9 mouse cellular contexts compared by ENCODE assay signal in genomic region chr4:95636937-95637749, GRCm38 (mm10).
DNase-seq lines count a peak whose midpoint lies in the region; ATAC-seq lines count a peak whose summit lies in the region.
"Had no signal": no experiment of that assay in that cellular context is flagged by ENCODE, and none has a peak within 500 bp of the region (broad histone marks: within the 10 kb centered on the region; RNA-seq: fewer than 3 reads in every experiment).

No protein-coding gene starts in this region.

- H3K36me3 ChIP-seq in hindbrain, embryonic 11.5 days (ENCODE audit: control insufficient read depth, insufficient read depth, low read length): no peaks in the 10 kb centered on the region
- H3K36me3 ChIP-seq in midbrain, embryonic 15.5 days (replicated peaks): no peaks in the 10 kb centered on the region
- H3K36me3 ChIP-seq: liver, embryonic 13.5 days had no signal

- peak; percentile 65 for DNase-seq in 3134 (ENCODE audit: extremely low read depth, insufficient read length, low spot score)
- peak; percentile 63 to 79 for DNase-seq in adrenal gland, postnatal 36 days
- DNase-seq in frontal cortex, postnatal 10 days (ENCODE audit: low spot score in 2 of 2): peak; percentile 16 to 22
- DNase-seq in hindbrain, embryonic 11.5 days (ENCODE audit: low spot score): no peak
- peak; percentile 42 to 63 for DNase-seq in layer of hippocampus, postnatal 10 days (ENCODE audit: low spot score in 2 of 2)
- DNase-seq in testis, postnatal 14 days (ENCODE audit: low spot score): peak; percentile 68
- DNase-seq: liver, embryonic 13.5 days had no signal

- no peaks in the 10 kb centered on the region for H3K9me3 ChIP-seq in hindbrain, embryonic 11.5 days (ENCODE audit: control insufficient read depth, low read length)
- no peaks in the 10 kb centered on the region for H3K9me3 ChIP-seq in midbrain, embryonic 15.5 days
- H3K9me3 ChIP-seq: liver, embryonic 13.5 days had no signal

- WGBS in hindbrain, embryonic 11.5 days: 44% methylated on average over 7 of the region's 7 CpGs
- 22% methylated on average over 7 of the region's 7 CpGs for WGBS in midbrain, embryonic 15.5 days

- H3K4me1 ChIP-seq in hindbrain, embryonic 11.5 days (replicated peaks; ENCODE audit: control insufficient read depth, insufficient read depth, low read length): no peaks in the 10 kb centered on the region
- peaks cover 9% of the 10 kb centered on the region; the same call in 1 of the 2 replicates for H3K4me1 ChIP-seq in midbrain, embryonic 15.5 days
- H3K4me1 ChIP-seq: liver, embryonic 13.5 days had no signal

- H3K9ac ChIP-seq in hindbrain, embryonic 11.5 days (ENCODE audit: low read depth, low read length): no peak overlapping the region
- no peak overlapping the region for H3K9ac ChIP-seq in midbrain, embryonic 15.5 days
- H3K9ac ChIP-seq: liver, embryonic 13.5 days had no signal

- ATAC-seq in hindbrain, embryonic 11.5 days (ENCODE audit: low FRiP score): peak; percentile 58; the same call in 1 of the 2 replicates
- peak; percentile 59; the same call in 1 of the 2 replicates for ATAC-seq in midbrain, embryonic 15.5 days (replicated peaks)
- ATAC-seq in activated CD4-positive, CD25-positive, alpha-beta regulatory T cell, adult 4 months: no peak

- no peaks in the 10 kb centered on the region for H3K27me3 ChIP-seq in hindbrain, embryonic 11.5 days (ENCODE audit: control insufficient read depth, insufficient read depth, low read length)
- H3K27me3 ChIP-seq in midbrain, embryonic 15.5 days (replicated peaks): no peaks in the 10 kb centered on the region
- H3K27me3 ChIP-seq: liver, embryonic 13.5 days had no signal

- H3K4me2 ChIP-seq in hindbrain, embryonic 11.5 days (replicated peaks; ENCODE audit: low read depth, low read length): no peak overlapping the region
- H3K4me2 ChIP-seq in midbrain, embryonic 15.5 days: no peak overlapping the region
- H3K4me2 ChIP-seq: liver, embryonic 13.5 days had no signal

- no peak overlapping the region for H3K27ac ChIP-seq in hindbrain, embryonic 11.5 days (ENCODE audit: low read depth, low read length)
- no peak overlapping the region; the same call in 1 of the 2 replicates for H3K27ac ChIP-seq in midbrain, embryonic 15.5 days
- H3K27ac ChIP-seq: liver, embryonic 13.5 days had no signal

- no peak overlapping the region for H3K4me3 ChIP-seq in hindbrain, embryonic 11.5 days (ENCODE audit: low read depth, low read length)
- H3K4me3 ChIP-seq in midbrain, embryonic 15.5 days: no peak overlapping the region
- H3K4me3 ChIP-seq: liver, embryonic 13.5 days had no signal
